Mouse (Mus musculus) megakaryocyte, embryonic 14.5 days (primary cell): ENCODE results near the gene Pla2r1.

Experiments
- FLI1 ChIP-seq: IDR thresholded peaks from 2 replicates; pipeline ENCODE4 v1.6.1; 2012; ENCODE audit warnings: low read length, inconsistent platforms, mixed read lengths
- GATA1 ChIP-seq: IDR thresholded peaks from 3 replicates; pipeline ENCODE4 v1.6.1; 2012; ENCODE audit warnings: mixed read lengths, low read length, inconsistent platforms, borderline replicate concordance

- TF ChIP-seq FLI1: no peak
- no peak for TF ChIP-seq GATA1
These were observed 143.9 kb downstream of the Pla2r1 start for GRCm38 (mm10) chr2:60409194-60409593.
